Mouse (Mus musculus) hindbrain, embryonic 10.5 days (tissue): Measurements from ENCODE around the gene Alkbh2. TPM values are rescaled to one million over a fixed set of nuclear protein-coding genes. Genes with fewer than 3 reads are reported as not detected.

Source experiments
- DNase-seq: peaks from one replicate; pipeline ENCODE4 v3.0.0-alpha.2; 2017; ENCODE audit warnings: low spot score
- H3K27ac ChIP-seq: fragments of 300-500 bp; sonication (generic); 2 replicates; pipeline ENCODE4 v1.5.1; 2016; ENCODE audit warnings: mild to moderate bottlenecking, moderate library complexity
- H3K27me3 ChIP-seq: fragments of 300-500 bp; sonication (generic); 2 replicates; pipeline ENCODE4 v1.6.1; 2016; ENCODE audit warnings: mild to moderate bottlenecking; ENCODE audit not compliant: poor library complexity, insufficient read depth, severe bottlenecking
- H3K36me3 ChIP-seq: fragments of 300-500 bp; sonication (generic); 2 replicates; pipeline ENCODE4 v1.6.1; 2016; ENCODE audit warnings: mild to moderate bottlenecking, moderate library complexity
- H3K4me1 ChIP-seq: fragments of 300-500 bp; sonication (generic); replicated peaks from 2 replicates; pipeline ENCODE4 v1.6.1; 2016; ENCODE audit warnings: mild to moderate bottlenecking
- H3K4me3 ChIP-seq: fragments of 300-500 bp; sonication (generic); 2 replicates; pipeline ENCODE4 v1.5.1; 2016; ENCODE audit warnings: mild to moderate bottlenecking, moderate library complexity
- H3K9me3 ChIP-seq: fragments of 300-500 bp; sonication (generic); 2 replicates; pipeline ENCODE4 v1.6.1; 2016; ENCODE audit warnings: mild to moderate bottlenecking, moderate library complexity
- WGBS: fragments of 180-500 bp; shearing (Covaris S2); methylation state at CpG from one replicate; pipeline ENCODE4 v1.1.7; 2016; 5-methylcytosine and 5-hydroxymethylcytosine counted together
- polyA plus RNA-seq: library from polyadenylated mRNA; unstranded; fragments of >200 nt; fragmentation: Nextera tagmentation; extraction: Ambion mirVana; gene quantifications from 2 replicates; pipeline ENCODE4 v1.2.1, GENCODE M21; 2016

The Alkbh2 gene
- polyA plus RNA-seq, 1 experiment from 2014 or later: 13.1 TPM

GRCm38 (mm10) chr5:114135516-114135915 lies 7.5 kb upstream of the Alkbh2 start:
- peaks cover 75% of the 10 kb centered on the region for H3K36me3 ChIP-seq
- no peaks in the 10 kb centered on the region for H3K9me3 ChIP-seq
- H3K27ac ChIP-seq: no peak overlapping the region
- H3K4me1 ChIP-seq: peaks cover 59% of the 10 kb centered on the region
- 93% methylated on average over 10 of the region's 10 CpGs for WGBS
- no peak overlapping the region for H3K4me3 ChIP-seq
- H3K27me3 ChIP-seq: no peaks in the 10 kb centered on the region
- no peak for DNase-seq

DNA sequence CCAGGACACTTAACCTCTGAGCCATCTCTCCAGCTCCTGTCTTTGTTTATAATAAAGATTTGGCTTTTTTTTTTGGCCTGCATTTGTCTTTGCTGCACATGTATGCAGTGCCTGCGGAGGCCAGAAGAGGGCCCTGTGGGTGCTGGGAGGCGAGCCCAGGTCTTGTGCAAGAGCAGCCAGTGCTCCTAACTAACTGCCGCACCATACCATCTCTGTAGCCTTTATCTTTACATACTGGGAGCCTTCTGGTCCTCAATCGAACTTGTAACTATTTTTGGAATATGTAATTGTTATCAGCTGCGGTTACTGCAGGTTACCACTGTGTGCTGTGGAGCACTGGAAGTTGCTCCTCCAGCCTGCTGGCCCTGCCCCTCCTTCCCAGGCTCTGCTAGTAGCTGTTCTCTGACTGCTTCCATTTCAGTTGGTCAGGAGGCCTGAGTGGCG lies 6.1 kb upstream of the Alkbh2 start:
- peak; percentile 35 for DNase-seq

DNA sequence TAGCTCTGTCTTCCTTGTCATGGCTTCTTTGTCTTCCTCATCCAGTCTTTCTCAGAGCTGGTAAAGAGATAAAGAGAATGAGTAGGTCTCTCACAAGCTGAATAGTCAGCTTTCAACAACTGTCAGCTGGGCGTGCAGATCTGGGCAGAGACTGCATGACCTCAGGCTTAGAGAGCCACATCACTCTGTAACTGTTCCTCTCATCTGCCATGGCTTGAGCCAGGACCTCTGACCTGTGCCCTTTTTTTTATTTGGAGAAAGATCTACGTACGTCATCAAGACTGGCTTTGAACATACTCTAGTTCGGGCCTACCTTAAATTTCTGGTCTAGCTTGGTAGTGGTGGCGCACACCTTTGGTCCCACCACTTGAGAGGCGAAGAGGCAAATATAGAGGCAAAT lies 4.8 kb upstream of the Alkbh2 start:
- Histone ChIP-seq H3K27me3 (no peaks in the 10 kb centered on the region), H3K4me1 (peaks cover 51% of the 10 kb centered on the region), H3K36me3 (peaks cover 50% of the 10 kb centered on the region), H3K27ac (no peak overlapping the region), H3K9me3 (no peaks in the 10 kb centered on the region), H3K4me3 (peak overlapping the region; percentile 92; the same call in 1 of the 2 replicates)
- no peak for DNase-seq
- 75% methylated on average over 6 of the region's 6 CpGs for WGBS

More for the DNA sequence above, 6.1 kb upstream of the Alkbh2 start:
- H3K9me3 ChIP-seq: no peaks in the 10 kb centered on the region
- H3K36me3 ChIP-seq: peaks cover 61% of the 10 kb centered on the region
- H3K4me3 ChIP-seq: no peak overlapping the region
- H3K27me3 ChIP-seq: no peaks in the 10 kb centered on the region
- H3K27ac ChIP-seq: no peak overlapping the region
- WGBS: 68% methylated on average over 6 of the region's 6 CpGs
- peaks cover 60% of the 10 kb centered on the region for H3K4me1 ChIP-seq

DNA sequence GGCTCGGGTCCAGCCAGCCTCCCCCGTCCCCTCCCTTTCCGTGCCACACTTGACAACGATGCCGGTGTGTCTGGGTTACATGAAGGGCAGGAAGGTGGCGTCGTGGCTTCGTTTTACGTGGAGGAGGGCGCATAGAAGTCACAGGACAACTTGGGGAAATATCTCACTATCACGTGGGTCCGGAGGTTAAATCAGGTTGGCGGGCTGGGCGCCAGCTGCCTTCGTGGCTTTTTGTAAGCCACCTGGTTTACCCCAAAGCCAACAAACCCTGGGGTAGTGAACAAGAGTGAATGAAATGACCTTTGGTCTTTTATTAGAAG lies 3.5 kb upstream of the Alkbh2 start:
- under 1% methylated on average over 15 of the region's 15 CpGs for WGBS
- H3K4me1 ChIP-seq: peaks cover 60% of the 10 kb centered on the region
- H3K27ac ChIP-seq: peak overlapping the region; percentile 86

GRCm38 (mm10) chr5:114130698-114131520 lies 2.9 kb upstream of the Alkbh2 start:
- peak overlapping the region; percentile 92 for H3K4me3 ChIP-seq
- DNase-seq: peak; percentile 94
- H3K9me3 ChIP-seq: no peaks in the 10 kb centered on the region
- H3K36me3 ChIP-seq: peaks cover 31% of the 10 kb centered on the region
- WGBS: 0% methylated on average over 87 of the region's 87 CpGs
- peak overlapping the region; percentile 86 for H3K27ac ChIP-seq
- H3K27me3 ChIP-seq: no peaks in the 10 kb centered on the region
- peaks cover 60% of the 10 kb centered on the region for H3K4me1 ChIP-seq

More for the DNA sequence above, 3.5 kb upstream of the Alkbh2 start:
- Histone ChIP-seq H3K36me3 (peaks cover 37% of the 10 kb centered on the region), H3K4me3 (peak overlapping the region; percentile 92), H3K27me3 (no peaks in the 10 kb centered on the region), H3K9me3 (no peaks in the 10 kb centered on the region)
- no peak for DNase-seq

DNA sequence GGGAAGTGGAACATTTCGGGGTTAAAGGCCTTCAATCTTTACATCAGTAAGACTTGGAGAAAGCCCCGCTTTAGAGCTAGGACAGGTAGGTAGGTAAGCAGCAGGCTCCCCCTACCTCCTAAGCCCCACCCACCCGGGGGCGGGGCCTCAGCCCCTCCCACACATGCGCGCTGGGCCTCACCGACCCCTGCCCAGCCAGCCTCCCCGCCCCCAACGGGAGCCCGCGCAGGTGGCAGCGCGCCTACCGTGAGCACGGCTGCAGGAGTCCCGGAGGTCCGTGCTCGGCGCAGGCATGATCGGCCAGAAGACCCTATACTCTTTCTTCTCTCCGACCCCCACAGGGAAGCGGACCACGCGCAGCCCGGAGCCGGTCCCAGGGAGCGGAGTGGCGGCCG lies 2.2 kb upstream of the Alkbh2 start, which contains the start of gene Ung:
Gene Ung, plus strand, starts transcription at position 176 of the 395 bp plus-strand sequence.
- Histone ChIP-seq H3K4me3 (peak within 1 kb of the TSS; percentile 92), H3K36me3 (peaks cover 31% of the 10 kb centered on the region), H3K27ac (peak within 1 kb of the TSS; percentile 86), H3K27me3 (no peaks in the 10 kb centered on the region), H3K9me3 (no peaks in the 10 kb centered on the region), H3K4me1 (peaks cover 60% of the 10 kb centered on the region)
- under 1% methylated on average over 29 of the region's 29 CpGs for WGBS
- peak; percentile 75 for DNase-seq

DNA sequence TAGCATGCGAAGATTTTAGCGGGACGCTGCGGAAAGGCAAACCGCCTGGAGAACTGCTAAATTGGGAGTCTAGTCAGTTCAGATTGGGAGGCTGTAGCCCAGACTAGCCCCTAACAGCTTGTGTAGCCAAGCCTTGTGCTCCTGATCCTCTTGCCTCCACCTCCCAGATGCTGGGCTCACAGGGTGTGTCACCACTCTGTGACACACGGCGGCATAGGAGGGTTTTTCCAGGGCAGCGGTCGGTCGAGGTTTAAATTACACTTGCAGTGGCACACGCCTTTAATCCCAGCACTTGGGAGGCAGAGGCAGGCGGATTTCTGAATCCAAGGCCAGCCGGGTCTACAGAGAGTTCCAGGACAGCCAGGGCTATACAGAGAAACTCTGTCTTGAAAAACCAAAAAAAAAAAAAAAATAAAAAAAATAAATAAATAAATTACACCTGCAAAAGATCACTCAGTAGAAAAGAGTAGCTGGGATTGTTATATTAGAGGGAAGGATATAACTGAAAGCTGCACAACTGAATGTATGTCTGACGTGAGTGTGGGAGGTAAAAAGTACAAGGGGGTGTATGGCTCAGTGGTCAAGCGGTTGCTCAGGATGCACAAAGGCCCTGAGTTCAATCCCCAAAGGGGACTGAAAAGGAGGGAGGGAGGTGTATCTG lies 1.7 kb upstream of the Alkbh2 start:
- Histone ChIP-seq H3K36me3 (peaks cover 31% of the 10 kb centered on the region), H3K27ac (peak overlapping the region; percentile 86; the same call in 1 of the 2 replicates), H3K4me3 (peak overlapping the region; percentile 92), H3K27me3 (no peaks in the 10 kb centered on the region), H3K4me1 (peaks cover 60% of the 10 kb centered on the region), H3K9me3 (no peaks in the 10 kb centered on the region)
- WGBS: 80% methylated on average over 15 of the region's 15 CpGs
- DNase-seq: no peak

DNA sequence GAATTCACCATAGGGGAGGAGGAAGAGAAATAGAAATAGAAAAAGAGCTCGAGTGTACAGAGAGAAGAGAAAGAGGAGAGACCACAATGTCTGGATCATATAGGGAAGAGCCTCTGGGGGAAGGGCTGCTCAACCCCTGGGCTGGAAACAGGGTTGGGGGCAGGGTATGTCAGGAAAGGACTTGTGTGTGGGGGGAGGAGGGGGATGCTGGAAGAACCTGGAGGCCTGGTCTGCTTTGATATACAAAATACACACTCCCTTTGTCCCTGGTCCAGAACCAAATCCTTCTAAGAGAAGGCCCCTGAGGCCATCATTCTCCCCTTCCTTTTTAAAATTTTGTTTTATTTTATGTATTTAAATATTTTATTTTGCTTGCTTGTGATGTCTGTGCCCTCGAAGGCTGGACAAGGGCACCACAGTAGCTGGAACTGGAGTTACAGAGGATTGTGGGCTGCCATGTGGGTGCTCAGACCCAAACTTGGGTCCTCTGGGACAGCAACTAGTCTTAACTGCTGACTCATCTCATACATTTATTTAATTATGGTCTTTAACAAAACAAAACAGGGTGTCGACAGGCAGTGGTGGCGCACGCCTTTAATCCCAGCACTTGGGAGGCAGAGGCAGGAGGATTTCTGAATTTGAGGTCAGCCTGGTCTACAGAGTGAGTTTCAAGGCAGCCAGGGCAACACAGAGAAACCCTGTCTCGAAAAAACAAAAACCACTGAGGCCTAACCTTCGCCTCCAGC lies 1.3 kb downstream of the Alkbh2 start:
- H3K36me3 ChIP-seq: peaks cover 43% of the 10 kb centered on the region
- H3K4me1 ChIP-seq: peaks cover 34% of the 10 kb centered on the region
- H3K4me3 ChIP-seq: peak overlapping the region; percentile 76
- no peak for DNase-seq
- WGBS: 87% methylated on average over 7 of the region's 7 CpGs
- H3K9me3 ChIP-seq: no peaks in the 10 kb centered on the region
- H3K27ac ChIP-seq: peak overlapping the region; percentile 92; the same call in 1 of the 2 replicates
- no peaks in the 10 kb centered on the region for H3K27me3 ChIP-seq

- Histone ChIP-seq H3K36me3 (peaks cover 49% of the 10 kb centered on the region), H3K27ac (no peak overlapping the region), H3K9me3 (no peaks in the 10 kb centered on the region), H3K4me3 (no peak overlapping the region), H3K4me1 (peaks cover 27% of the 10 kb centered on the region), H3K27me3 (no peaks in the 10 kb centered on the region)
- 90% methylated on average over 3 of the region's 3 CpGs for WGBS
- DNase-seq: no peak
These were observed 2.0 kb downstream of the Alkbh2 start for GRCm38 (mm10) chr5:114126008-114126407.

- WGBS: 90% methylated on average over 4 of the region's 4 CpGs
- Histone ChIP-seq H3K36me3 (peaks cover 98% of the 10 kb centered on the region), H3K4me1 (no peaks in the 10 kb centered on the region)
These were observed 8.2 kb downstream of the Alkbh2 start for GRCm38 (mm10) chr5:114119806-114120205.

GRCm38 (mm10) chr5:114116586-114116985 lies 11.4 kb downstream of the Alkbh2 start:
- Histone ChIP-seq H3K36me3 (peaks cover 98% of the 10 kb centered on the region), H3K4me1 (no peaks in the 10 kb centered on the region), H3K9me3 (no peaks in the 10 kb centered on the region), H3K27ac (no peak overlapping the region), H3K27me3 (no peaks in the 10 kb centered on the region), H3K4me3 (no peak overlapping the region)
- 89% methylated on average over 7 of the region's 7 CpGs for WGBS
- DNase-seq: no peak

More at GRCm38 (mm10) chr5:114119806-114120205, 8.2 kb downstream of the Alkbh2 start:
- H3K4me3 ChIP-seq: no peak overlapping the region
- no peaks in the 10 kb centered on the region for H3K9me3 ChIP-seq
- H3K27ac ChIP-seq: no peak overlapping the region
- DNase-seq: no peak
- no peaks in the 10 kb centered on the region for H3K27me3 ChIP-seq

DNA sequence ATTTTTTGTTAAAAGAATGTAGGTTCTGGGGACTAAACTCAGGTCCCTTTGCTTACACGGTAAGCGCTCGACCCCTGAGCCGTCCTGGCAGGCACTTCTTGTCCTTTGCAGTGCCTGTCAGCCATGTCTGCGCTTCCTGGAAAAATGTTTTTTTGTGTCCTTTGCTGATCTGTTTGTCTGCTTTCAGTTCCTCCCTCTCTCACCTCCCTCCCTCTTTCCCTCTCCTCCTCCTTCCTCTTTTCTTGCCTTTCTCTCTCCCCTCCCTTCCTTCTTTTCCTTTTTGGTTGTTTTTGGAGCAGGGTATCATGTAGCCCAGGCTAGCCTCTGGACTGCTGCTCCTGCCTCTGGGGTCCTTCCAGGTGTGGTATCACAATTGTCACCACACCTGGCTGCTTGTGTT lies 13.0 kb downstream of the Alkbh2 start:
- H3K27ac ChIP-seq: no peak overlapping the region
- H3K4me3 ChIP-seq: no peak overlapping the region
- H3K36me3 ChIP-seq: peaks cover 98% of the 10 kb centered on the region
- DNase-seq: no peak
- 91% methylated on average over 5 of the region's 5 CpGs for WGBS
- H3K4me1 ChIP-seq: no peaks in the 10 kb centered on the region
- no peaks in the 10 kb centered on the region for H3K27me3 ChIP-seq
- H3K9me3 ChIP-seq: no peaks in the 10 kb centered on the region
